24 mouse cellular contexts compared by ENCODE assay signal in the genomic region with DNA sequence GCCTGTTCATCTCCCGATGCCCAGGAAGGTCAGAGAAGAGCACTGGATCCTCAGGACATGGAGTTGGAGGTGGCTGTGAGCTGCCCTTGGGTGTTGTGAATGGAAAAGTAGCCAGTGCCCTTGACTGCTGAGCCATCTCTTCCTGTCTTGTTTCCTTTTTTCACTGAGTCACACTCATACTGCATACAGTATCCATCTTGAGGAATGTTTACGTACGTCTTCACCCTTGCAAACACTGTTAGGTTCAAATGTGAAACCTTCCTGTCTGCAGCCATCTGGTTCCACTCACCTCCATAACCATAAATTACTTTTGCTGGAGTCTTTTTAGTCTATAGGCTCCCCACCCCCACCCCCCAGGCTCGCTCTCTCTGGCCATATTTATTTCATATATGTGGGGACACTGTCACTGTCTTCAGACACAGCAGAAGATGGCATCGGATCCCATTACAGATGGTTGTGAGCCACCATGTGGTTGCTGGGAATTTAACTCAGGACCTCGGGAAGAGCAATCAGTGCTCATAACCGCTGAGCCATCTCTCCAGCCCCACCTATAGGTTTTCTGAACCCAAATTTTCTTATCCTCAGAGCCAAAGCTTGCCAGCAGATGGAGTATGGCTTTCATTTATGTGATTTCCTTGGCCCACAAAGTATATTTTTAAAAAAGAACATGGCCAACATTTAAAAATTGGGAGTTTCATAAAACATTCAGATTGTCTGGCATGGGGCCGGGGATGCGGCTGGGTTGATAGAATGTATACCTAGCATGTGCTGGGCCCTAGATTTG. TPM values are rescaled to one million over a fixed set of nuclear protein-coding genes. Genes with fewer than 3 reads are reported as not detected.
DNase-seq lines count a peak whose midpoint lies in the region; ATAC-seq and TF ChIP-seq lines count a peak whose summit lies in the region.
"Had no signal": no experiment of that assay in that cellular context is flagged by ENCODE, and none has a peak within 500 bp of the region (broad histone marks: within the 10 kb centered on the region; RNA-seq: fewer than 3 reads in every experiment).

No protein-coding gene starts in this region.

- intact Hi-C loops in heart, adult 2 months (cut with DNase I): no loop called here

- peak overlapping the region; percentile 16; the same call in 1 of the 2 replicates for H3K9ac ChIP-seq in heart, adult 2 months (ENCODE audit: low read depth, low read length)
- H3K9ac ChIP-seq in intestine, postnatal 0 days (ENCODE audit: low read depth, low read length): no peak overlapping the region
- no peak overlapping the region for H3K9ac ChIP-seq in intestine, embryonic 16.5 days (ENCODE audit: low read depth, low read length)
- H3K9ac ChIP-seq in MEL (ENCODE audit: control insufficient read depth, low read depth, low read length, poor library complexity, severe bottlenecking): no peak overlapping the region
- H3K9ac ChIP-seq: embryonic facial prominence, embryonic 13.5 days; hindbrain, embryonic 12.5 days; limb, embryonic 15.5 days; neural tube, embryonic 15.5 days had no signal

- TF ChIP-seq CTCF in heart, adult 2 months (IDR thresholded peaks at IDR 0.05): 0 out of 2 replicates have a peak, but pooled peaks have one; percentile 19
- TF ChIP-seq CTCF in intestine, postnatal 0 days (IDR thresholded peaks at IDR 0.05; ENCODE audit: low read depth): peak; percentile 15; the same call in 1 of the 2 replicates
- peak in 1 of 3 experiments; percentile 37; a peak in 2 of 6 replicates for TF ChIP-seq CTCF in MEL (IDR thresholded peaks at IDR 0.05 in 2 of 3, conservative IDR thresholded peaks at IDR 0.05 in 1 of 3; ENCODE audit: control insufficient read depth in 1 of 3, insufficient read depth in 1 of 3, low read depth in 2 of 3, low read length in 3 of 3, poor library complexity in 1 of 3, severe bottlenecking in 1 of 3)

- peak; percentile 25 for TF ChIP-seq RAD21 in MEL (IDR thresholded peaks at IDR 0.05; ENCODE audit: low read depth, low read length)

- no peak overlapping the region for H3K4me2 ChIP-seq in intestine, postnatal 0 days (replicated peaks; ENCODE audit: low read depth)
- no peak overlapping the region for H3K4me2 ChIP-seq in intestine, embryonic 16.5 days (ENCODE audit: low read depth, low read length)
- H3K4me2 ChIP-seq: embryonic facial prominence, embryonic 13.5 days; hindbrain, embryonic 12.5 days; limb, embryonic 15.5 days; neural tube, embryonic 15.5 days had no signal

- no peak overlapping the region for H3K4me3 ChIP-seq in heart, adult 2 months
- H3K4me3 ChIP-seq in intestine, postnatal 0 days (ENCODE audit: low read depth, low read length): no peak overlapping the region
- H3K4me3 ChIP-seq in intestine, embryonic 16.5 days (ENCODE audit: low read length): no peak overlapping the region
- H3K4me3 ChIP-seq in MEL (ENCODE audit: control insufficient read depth in 1 of 2, insufficient read depth in 1 of 2, low read depth in 2 of 2, low read length in 2 of 2): no peak overlapping the region
- H3K4me3 ChIP-seq: embryonic facial prominence, embryonic 13.5 days; hindbrain, embryonic 12.5 days; limb, embryonic 15.5 days; midbrain, embryonic 10.5 days; myocyte; neural tube, embryonic 15.5 days had no signal

- TF ChIP-seq POLR2A in heart, adult 2 months (IDR thresholded peaks at IDR 0.05; ENCODE audit: insufficient read depth, low read depth, low read length): no peak
- TF ChIP-seq POLR2A in MEL (IDR thresholded peaks at IDR 0.05; ENCODE audit: control insufficient read depth in 1 of 2, insufficient read depth in 1 of 2, low read depth in 1 of 2, low read length in 2 of 2, poor library complexity in 1 of 2): no peak

- no peak for TF ChIP-seq EP300 in heart, adult 2 months (IDR thresholded peaks at IDR 0.05; ENCODE audit: insufficient read depth, low read depth, low read length)
- TF ChIP-seq EP300 in MEL (IDR thresholded peaks at IDR 0.05; ENCODE audit: low read depth in 1 of 2, low read length in 2 of 2): no peak

- no peak for ATAC-seq in intestine, postnatal 0 days
- ATAC-seq in intestine, embryonic 16.5 days: no peak
- ATAC-seq: activated CD4-positive, CD25-positive, alpha-beta regulatory T cell, adult 4 months; CD4-positive, CD25-positive, alpha-beta regulatory T cell, adult 4 months had no signal

- H3K79me2 ChIP-seq in heart, adult 2 months (replicated peaks; ENCODE audit: control insufficient read depth, insufficient read depth, low read length): no peaks in the 10 kb centered on the region
- H3K79me2 ChIP-seq in MEL (ENCODE audit: control insufficient read depth, insufficient read depth, low read length, poor library complexity): no peaks in the 10 kb centered on the region

- H3K4me1 ChIP-seq in heart, adult 2 months (ENCODE audit: control insufficient read depth, insufficient read depth, low read length): peaks cover 10% of the 10 kb centered on the region; the same call in 1 of the 2 replicates
- no peaks in the 10 kb centered on the region for H3K4me1 ChIP-seq in intestine, postnatal 0 days (replicated peaks; ENCODE audit: control insufficient read depth, insufficient read depth, low read length)
- H3K4me1 ChIP-seq in intestine, embryonic 16.5 days (ENCODE audit: control insufficient read depth, insufficient read depth, low read length): no peaks in the 10 kb centered on the region
- H3K4me1 ChIP-seq in MEL (ENCODE audit: control insufficient read depth in 1 of 2, insufficient read depth in 2 of 2, low read length in 2 of 2): no peaks in the 10 kb centered on the region

- H3K9me3 ChIP-seq in intestine, postnatal 0 days (ENCODE audit: control insufficient read depth): no peaks in the 10 kb centered on the region
- no peaks in the 10 kb centered on the region for H3K9me3 ChIP-seq in intestine, embryonic 16.5 days (ENCODE audit: control insufficient read depth, low read length)
- H3K9me3 ChIP-seq in MEL (replicated peaks; ENCODE audit: insufficient read depth, low read length): no peaks in the 10 kb centered on the region
- H3K9me3 ChIP-seq: embryonic facial prominence, embryonic 13.5 days; hindbrain, embryonic 12.5 days; limb, embryonic 15.5 days; midbrain, embryonic 10.5 days; neural tube, embryonic 15.5 days had no signal

- no peaks in the 10 kb centered on the region for H3K27me3 ChIP-seq in heart, adult 2 months (ENCODE audit: control insufficient read depth, insufficient read depth, low read length)
- H3K27me3 ChIP-seq in intestine, postnatal 0 days (replicated peaks; ENCODE audit: control insufficient read depth, insufficient read depth, low read length): no peaks in the 10 kb centered on the region
- no peaks in the 10 kb centered on the region for H3K27me3 ChIP-seq in intestine, embryonic 16.5 days (replicated peaks; ENCODE audit: control insufficient read depth, insufficient read depth, low read length)
- H3K27me3 ChIP-seq in MEL (ENCODE audit: control insufficient read depth in 1 of 2, insufficient read depth in 2 of 2, low read length in 2 of 2): peaks cover 1 to 7% of the 10 kb centered on the region in 2 experiments; a peak in 1 of 4 replicates
- H3K27me3 ChIP-seq: embryonic facial prominence, embryonic 13.5 days; hindbrain, embryonic 12.5 days; neural tube, embryonic 15.5 days had no signal

- H3K36me3 ChIP-seq in heart, adult 2 months (ENCODE audit: control insufficient read depth, insufficient read depth, low read length): peaks cover 2% of the 10 kb centered on the region; the same call in 1 of the 2 replicates
- no peaks in the 10 kb centered on the region for H3K36me3 ChIP-seq in intestine, postnatal 0 days (ENCODE audit: control insufficient read depth, insufficient read depth)
- no peaks in the 10 kb centered on the region for H3K36me3 ChIP-seq in intestine, embryonic 16.5 days (ENCODE audit: control insufficient read depth, insufficient read depth, low read length)
- H3K36me3 ChIP-seq in MEL (ENCODE audit: control insufficient read depth in 1 of 2, insufficient read depth in 2 of 2, low read length in 2 of 2): no peaks in the 10 kb centered on the region
- H3K36me3 ChIP-seq: embryonic facial prominence, embryonic 13.5 days; hindbrain, embryonic 12.5 days; limb, embryonic 15.5 days; midbrain, embryonic 10.5 days; neural tube, embryonic 15.5 days had no signal

- WGBS in heart, adult 2 months: 64% methylated on average over 9 of the region's 9 CpGs
- 72% methylated on average over 9 of the region's 9 CpGs for WGBS in intestine, postnatal 0 days
- WGBS in intestine, embryonic 16.5 days: 68% methylated on average over 9 of the region's 9 CpGs

- no peak for DNase-seq in heart, adult 2 months
- no peak for DNase-seq in heart, adult 9 months (ENCODE audit: low spot score in 2 of 2)
- DNase-seq in 416B (ENCODE audit: low read depth) (peak; percentile 51), MEL (ENCODE audit: low read depth, low spot score) (no peak)
- DNase-seq in B cell, adult 2 months: no peak
- DNase-seq in lung, postnatal 36 days: no peak
- DNase-seq: adrenal gland, postnatal 14 days; cerebellum, adult 8-10 months; gastrocnemius, postnatal 36 days; kidney, postnatal 10 days; layer of hippocampus, adult 9-11 months; lung, postnatal 4 days; right cerebral cortex, postnatal 25 days; thymus, postnatal 14 days had no signal

- peak overlapping the region; percentile 93 for H3K27ac ChIP-seq in heart, adult 2 months
- H3K27ac ChIP-seq in intestine, postnatal 0 days (ENCODE audit: low read depth, low read length): no peak overlapping the region
- no peak overlapping the region for H3K27ac ChIP-seq in intestine, embryonic 16.5 days (ENCODE audit: low read length)
- H3K27ac ChIP-seq in MEL (ENCODE audit: control insufficient read depth, low read depth, low read length): no peak overlapping the region
- H3K27ac ChIP-seq: embryonic facial prominence, embryonic 13.5 days; hindbrain, embryonic 12.5 days; limb, embryonic 15.5 days; midbrain, embryonic 10.5 days; neural tube, embryonic 15.5 days had no signal

TF ChIP-seq in MEL, 35 proteins besides CTCF, POLR2A, EP300 and RAD21 (continues in another document):
- TF ChIP-seq ZC3H11A (IDR thresholded peaks at IDR 0.05; ENCODE audit: low read depth, low read length) (no peak), CHD1 (IDR thresholded peaks at IDR 0.05; ENCODE audit: low read depth, low read length) (no peak), ZMIZ1 (IDR thresholded peaks at IDR 0.05; ENCODE audit: low read depth, low read length) (no peak), ELF1 (IDR thresholded peaks at IDR 0.05; ENCODE audit: low read depth, low read length) (no peak), USF2 (IDR thresholded peaks at IDR 0.05; ENCODE audit: borderline replicate concordance in 1 of 2, insufficient read depth in 1 of 2, low read depth in 1 of 2, low read length in 2 of 2) (no peak), POLR2AphosphoS2 (IDR thresholded peaks at IDR 0.05; ENCODE audit: low read length) (no peak), JUND (IDR thresholded peaks at IDR 0.05; ENCODE audit: low read depth, low read length) (no peak)

RNA-seq across cellular contexts. Expression of a gene that starts 51.0 kb away (rescaled TPM):
- total RNA-seq in heart, adult 2 months (2021): 100 to 1,000 TPM; 194 to 231 TPM
- polyA plus RNA-seq in heart, adult 2 months (2012; rRNA removed): 143 and 161 TPM in 2 replicates
- 0.42 and 0.52 TPM in 2 replicates for polyA plus RNA-seq in intestine, postnatal 0 days (2015; fragmentation: Nextera tagmentation; extraction: Ambion mirVana)
- 0.83 and 1.1 TPM in 2 replicates for polyA plus RNA-seq in intestine, embryonic 16.5 days (2015; fragmentation: Nextera tagmentation; extraction: Ambion mirVana)
- 37.3 and 40.5 TPM in 2 replicates for total RNA-seq in MEL (2012; rRNA removed)
- 10 to 100 TPM in 1 of 2 experiments, not detected in 1; 58.6 TPM for polyA plus RNA-seq in MEL (2012; ENCODE audit: insufficient read depth in 1 of 2, insufficient read length in 2 of 2, low read depth in 1 of 2, low replicate concordance in 2 of 2, missing spikeins in 1 of 2)
